Mouse (Mus musculus) cortical plate, adult 2 months (tissue): ENCODE data around the gene Szt2.

Experiments
- CTCF ChIP-seq: fragments of 200-500 bp; IDR thresholded peaks from 2 replicates; pipeline ENCODE4 v1.5.1; 2011; ENCODE audit warnings: mild to moderate bottlenecking, control low read depth, low read length; ENCODE audit not compliant: insufficient read depth; ENCODE audit errors: extremely low read depth
- POLR2A ChIP-seq: fragments of 200-500 bp; IDR thresholded peaks from 2 replicates; pipeline ENCODE4 v1.6.1; 2011; ENCODE audit warnings: mild to moderate bottlenecking, low read length, control low read depth; ENCODE audit not compliant: insufficient read depth; ENCODE audit errors: extremely low read depth

DNA sequence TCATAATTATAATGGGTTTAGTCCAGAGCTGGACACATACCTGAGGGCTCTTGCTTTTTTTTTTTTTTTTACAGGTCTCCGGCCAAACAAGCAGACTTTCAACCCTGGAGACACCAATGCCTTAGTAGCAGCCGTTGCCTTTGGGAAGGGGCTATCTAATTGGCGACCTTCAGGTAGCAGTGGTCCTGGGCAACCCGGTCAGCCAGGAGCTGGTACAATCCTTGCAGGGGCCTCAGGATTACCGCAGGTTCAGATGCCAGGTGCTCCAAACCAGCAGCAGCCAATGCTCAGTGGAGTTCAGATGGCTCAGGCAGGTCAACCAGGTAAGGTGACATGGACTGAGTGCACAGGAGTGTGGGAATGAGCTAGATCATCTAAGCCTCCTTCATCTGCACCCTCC, 4.5 kb upstream of the Szt2 start:
- TF ChIP-seq POLR2A (no peak), CTCF (no peak)
